Mouse (Mus musculus) adrenal gland, postnatal 14 days (tissue): ENCODE results near the gene Lama1. TPM values are rescaled to one million over a fixed set of nuclear protein-coding genes. Genes with fewer than 3 reads are reported as not detected.
"Not testable (repeated sequence)": the region's sequence is repeated elsewhere in the genome, so short reads cannot be mapped to it uniquely, and the experiment has no call there.

Source experiments
- DNase-seq: peaks from one replicate; pipeline ENCODE4 v3.0.0; 2021; ENCODE audit warnings: mixed read lengths
- total RNA-seq: library from RNA; stranded (reverse); gene quantifications from 2 replicates; pipeline ENCODE4 v1.2.3, GENCODE M21; 2021

Lama1 gene
- total RNA-seq, 1 experiment from 2014 or later, result 12.1 TPM

DNA sequence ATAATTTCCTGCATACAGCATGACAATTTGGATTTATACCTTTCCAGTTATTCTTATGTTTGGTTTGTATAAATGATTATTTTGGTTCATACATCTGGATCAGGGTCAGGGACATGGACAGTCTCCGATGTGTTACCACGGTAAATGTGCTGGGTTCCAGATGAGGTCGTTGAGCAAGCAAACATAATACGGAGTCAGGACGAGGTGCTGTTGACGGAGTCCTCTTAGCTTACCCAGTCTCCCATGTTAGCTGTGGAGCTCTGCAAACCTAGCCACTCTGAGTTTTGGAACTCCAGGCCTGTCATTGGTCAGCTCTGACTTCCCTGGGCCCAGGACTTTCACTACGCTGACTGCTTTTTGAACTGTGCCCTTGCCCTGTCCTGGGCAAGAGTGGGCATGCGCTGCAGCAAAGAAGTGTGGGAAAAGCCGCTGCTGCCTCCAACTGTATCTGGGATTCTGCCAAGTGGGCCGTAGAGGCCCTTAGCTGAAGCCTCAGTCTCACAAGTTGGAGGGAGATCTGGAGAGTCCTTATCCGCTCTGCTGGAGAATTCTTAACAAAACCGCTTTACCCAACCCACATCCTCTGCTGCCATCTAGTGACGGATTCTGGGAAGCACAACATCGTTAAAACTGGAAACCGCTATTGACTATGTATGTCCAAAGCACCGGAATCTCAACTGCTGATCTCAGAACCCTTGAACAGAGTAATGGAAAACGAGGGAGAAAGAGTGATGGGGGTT is 140.5 kb downstream of the Lama1 start:
- DNase-seq, result peak; percentile 74

DNA sequence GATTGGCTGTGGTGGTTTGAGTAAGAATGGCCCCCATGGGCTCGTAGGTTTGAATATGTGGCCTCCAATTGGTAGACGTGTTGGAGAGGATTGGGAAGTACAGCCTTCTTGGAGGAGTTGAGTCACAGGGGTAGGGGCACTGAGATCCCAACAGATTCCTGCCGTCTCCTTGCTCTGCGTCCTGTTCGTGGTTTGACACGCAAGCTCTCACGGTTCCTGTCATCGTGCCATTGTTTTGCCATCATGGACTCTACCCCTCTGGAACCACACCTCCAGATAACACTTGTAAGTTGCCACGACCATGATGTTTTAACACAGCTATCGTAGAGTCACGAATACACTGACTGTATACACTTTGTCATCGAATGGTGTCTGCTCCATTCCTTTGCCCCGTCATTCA is 141.9 kb downstream of the Lama1 start:
- DNase-seq, result no peak

DNA sequence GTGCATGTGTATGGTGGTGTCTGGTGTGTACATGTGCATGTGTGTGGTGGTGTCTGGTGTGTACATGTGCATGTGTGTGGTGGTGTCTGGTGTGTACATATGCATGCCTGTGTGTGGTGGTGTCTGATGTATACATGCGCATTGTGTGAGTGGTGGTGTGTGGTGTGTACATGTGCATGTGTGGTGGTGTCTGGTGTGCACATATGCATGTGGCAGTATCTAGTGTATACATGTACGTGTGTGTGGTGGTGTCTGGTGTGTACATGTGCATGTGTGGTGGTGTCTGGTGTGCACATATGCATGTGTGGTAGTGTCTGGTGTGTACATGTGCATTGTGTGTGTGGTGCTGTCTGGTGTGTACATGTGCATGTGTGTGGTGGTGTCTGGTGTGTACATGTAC is 144.4 kb downstream of the Lama1 start:
- not testable (repeated sequence) for DNase-seq

DNA sequence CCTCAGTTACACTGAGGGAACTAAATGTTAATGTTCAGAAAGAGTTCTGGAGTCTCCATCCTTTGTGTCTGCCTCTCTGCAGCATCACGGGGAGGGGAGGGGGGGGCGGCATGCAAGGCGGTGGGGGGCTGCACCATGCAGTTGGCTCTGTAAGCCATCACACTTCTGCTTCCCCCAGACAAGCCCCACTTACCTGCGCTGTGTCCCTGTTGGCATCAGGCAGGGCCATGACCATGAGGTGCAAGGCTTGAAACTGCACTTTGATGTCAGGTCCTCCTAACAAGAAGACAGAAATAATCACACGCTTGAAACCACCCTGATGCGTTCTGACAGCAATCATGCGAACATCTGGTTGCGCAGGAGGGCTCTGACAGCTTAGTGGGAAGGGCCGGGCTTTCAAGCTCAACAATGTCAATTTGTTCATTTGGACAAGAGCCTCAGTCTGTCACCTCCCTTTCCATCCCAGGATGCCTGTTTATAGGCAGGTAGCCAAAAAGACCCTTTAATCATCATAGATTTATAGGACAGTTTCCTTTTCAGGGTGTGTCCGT is 164.1 kb downstream of the Lama1 start:
- DNase-seq, result no peak

DNA sequence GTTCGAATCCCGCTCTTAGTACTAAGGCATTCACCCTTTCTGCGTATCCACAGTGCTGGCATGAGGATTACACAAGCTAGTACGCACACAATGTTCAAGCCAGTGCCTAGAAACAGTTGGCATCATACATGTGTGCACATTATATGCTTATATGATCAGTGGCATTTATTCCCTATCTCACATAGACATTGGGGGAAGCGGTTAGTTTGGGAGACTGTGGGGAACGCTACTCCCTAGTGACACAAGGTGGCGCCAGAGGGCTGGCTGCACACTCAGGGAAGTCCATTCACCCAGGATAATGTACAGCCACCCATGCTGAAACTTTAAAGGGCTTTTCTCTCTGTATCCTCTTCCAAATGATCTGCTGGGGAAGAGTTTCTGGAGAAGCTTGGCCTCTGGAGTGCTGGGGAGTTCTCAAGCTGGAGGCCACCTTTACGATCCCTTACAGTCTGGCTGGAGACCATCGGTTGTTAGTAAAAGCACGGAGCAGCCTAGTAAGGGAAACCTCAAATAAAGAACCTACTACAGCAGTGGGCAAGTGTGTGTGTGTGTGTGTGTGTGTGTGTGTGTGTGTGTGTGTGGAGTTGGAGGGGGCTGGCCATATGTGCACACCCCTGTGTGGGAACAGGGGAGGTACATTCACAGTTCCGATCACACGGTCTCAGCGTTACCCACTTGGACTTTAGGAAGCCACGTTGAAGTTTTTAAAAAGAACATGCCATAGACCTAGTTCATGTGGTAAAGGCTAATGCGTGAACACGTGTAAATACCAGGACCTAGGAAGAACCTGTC is 164.9 kb downstream of the Lama1 start:
- peak; percentile 83 for DNase-seq

DNA sequence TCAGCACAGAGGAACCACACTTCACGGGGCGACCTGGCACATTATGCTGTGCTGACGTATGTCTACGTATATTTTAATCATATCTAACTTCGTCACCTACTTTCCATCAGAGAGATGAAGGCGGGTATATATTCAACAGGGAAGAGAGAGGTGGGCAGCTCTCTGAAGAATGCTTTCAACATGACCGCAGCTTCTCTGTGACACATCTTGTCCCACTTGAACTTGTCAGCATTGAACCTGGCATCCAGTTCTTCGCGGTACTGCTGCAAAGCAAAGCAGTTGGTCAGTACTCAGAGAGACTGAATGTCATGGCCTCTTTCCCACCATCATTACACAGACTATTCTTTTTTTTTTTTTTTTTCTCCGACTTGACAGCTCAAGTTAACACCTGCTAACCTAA is 167.3 kb downstream of the Lama1 start:
- DNase-seq, result no peak

DNA sequence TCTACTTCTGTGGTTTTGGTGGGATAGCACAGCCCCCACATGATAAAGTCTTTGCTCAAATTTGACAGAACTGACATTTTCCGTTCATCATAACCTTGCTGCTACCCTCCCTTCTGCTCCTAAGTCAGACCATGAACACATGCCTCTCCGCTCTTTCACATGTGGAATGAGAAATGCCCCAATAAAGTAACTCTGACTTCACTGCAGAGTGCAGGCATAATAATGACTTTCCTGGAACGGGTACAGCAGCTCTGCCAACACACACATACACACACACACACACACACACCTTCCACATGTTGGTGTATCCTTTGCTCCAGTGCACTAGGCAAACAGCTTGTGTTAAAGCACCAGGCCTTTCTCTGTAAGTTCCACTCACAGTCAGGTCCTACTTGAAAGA is 167.9 kb downstream of the Lama1 start:
- no peak for DNase-seq

DNA sequence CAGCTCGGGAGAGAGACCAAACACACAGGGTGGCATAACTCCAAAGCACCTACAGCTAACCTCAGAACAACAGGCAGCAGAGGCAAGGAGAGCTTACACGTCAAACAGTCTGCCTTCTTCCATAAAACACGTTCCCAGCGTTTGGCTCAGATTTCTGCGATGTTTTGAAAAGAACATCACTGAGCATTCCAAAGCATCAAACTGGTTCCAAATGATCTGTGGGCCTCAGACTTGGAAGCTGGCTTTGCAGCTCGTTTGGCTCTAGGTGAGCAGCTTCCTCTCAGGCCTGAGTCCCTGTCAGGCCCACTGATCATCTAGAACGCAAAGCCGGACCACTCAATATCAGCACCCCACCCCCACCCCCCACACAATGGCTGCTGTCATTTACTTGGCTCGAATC is 169.0 kb downstream of the Lama1 start:
- DNase-seq, result no peak

DNA sequence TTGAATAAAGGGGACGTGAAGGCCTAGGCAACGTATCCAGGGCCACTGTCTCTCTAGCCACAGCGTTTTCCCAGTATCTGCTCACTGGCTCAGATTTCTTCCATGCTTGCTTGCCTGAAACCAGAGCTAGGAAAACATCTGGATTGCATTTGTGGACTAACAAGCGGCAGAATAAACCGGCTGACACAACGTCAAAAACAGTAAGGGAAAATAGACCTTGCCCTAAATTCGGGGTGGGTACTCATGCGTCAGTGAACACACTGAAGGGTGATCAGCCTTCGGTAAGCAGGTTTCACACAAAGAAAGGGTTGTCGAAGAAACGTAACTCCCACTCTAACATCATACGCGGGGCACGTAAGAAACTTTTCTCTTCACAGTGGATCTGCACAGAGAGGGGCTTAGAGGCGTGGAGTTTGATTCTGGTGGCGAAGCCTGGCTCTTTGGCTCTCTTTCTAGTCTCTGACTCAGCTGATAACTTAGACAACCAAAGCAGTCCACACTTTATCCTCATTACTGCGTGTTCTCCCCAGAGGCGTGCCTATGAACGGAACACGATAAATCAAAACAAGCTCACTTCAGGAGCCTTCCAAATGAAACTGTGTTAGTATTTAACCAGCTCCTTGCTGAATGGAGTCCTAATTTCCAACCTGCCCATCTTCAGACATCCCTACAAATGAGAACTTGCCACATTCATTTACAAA is 169.6 kb downstream of the Lama1 start:
- DNase-seq, result no peak

DNA sequence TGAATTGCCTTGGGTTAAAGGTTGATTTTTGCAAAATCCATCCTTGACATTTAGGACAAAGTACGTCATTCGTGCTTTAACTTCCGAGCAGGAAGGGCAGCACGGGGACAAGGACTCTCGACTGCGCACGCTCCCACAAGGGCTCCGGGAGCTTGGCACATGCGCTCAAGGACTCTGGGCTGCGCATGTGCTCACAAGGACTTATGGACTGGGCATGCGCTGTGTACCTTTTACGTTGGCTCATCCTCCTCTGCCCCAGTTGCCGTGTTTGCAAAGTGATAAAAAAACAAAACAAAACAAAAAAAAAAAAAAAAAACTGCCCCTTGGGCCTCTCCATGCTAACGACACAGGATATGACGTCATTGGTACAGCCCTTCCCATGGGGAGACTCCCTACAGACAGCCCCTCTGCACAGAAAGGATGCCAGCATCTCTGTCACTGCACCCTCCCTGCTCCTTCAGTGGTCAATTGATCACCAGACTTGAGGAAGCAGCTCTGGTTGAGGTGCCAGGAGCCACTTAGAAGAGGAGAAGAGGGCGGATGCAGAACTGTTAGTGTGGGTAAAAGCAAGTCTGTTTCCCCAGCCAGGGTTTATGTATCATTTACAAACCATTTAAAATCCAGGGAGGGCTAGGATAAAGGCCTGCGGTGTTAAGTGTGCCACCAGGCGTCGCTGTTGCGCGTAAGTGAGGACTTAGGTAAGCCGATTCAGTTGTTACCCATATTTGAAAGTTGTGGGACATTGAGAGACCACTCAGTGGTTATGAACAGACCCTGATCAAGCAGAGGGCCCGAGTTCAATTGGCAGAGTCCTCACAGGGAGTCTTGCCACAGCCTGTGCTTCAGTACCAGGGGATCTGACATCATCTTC is 172.9 kb downstream of the Lama1 start:
- DNase-seq, result peak; percentile 85

Other genes starting within 250 kb of the Lama1 start
- gene Lrrc30, start 64.5 kb upstream of the Lama1 start, total RNA-seq, result 0.26 and 0.37 TPM in 2 replicates